ENCODE assay signal across 8 mouse cellular contexts in genomic region chr12:79049807-79050206, GRCm38 (mm10).
"Had no signal": no experiment of that assay in that cellular context is flagged by ENCODE, and none has a peak within 500 bp of the region (broad histone marks: within the 10 kb centered on the region; RNA-seq: fewer than 3 reads in every experiment).

No protein-coding gene starts in this region.

- DNase-seq: kidney, postnatal 25 days; layer of hippocampus, adult 9-11 months; liver; retina, postnatal 1 day; right cerebral cortex, postnatal 25 days; thymus, adult 2 months; thymus, postnatal 14 days; thymus, postnatal 4 days had no signal
